Mouse (Mus musculus): Measurements from ENCODE around the gene Igfbp6.
"Not testable (repeated sequence)": the region's sequence is repeated elsewhere in the genome, so short reads cannot be mapped to it uniquely, and the experiment has no call there.

Igfbp6 gene

GRCm38 (mm10) chr15:102136129-102136758 is 7.9 kb upstream of the Igfbp6 start, which contains the start of gene Spryd3:
TSS of gene Spryd3 (minus strand) at chr15:102136234.
- peak; percentile 90 for DNase-seq (ENCODE audit: low read depth, low spot score)

- no peak for DNase-seq (ENCODE audit: low read depth, low spot score)
Observed at GRCm38 (mm10) chr15:102141120-102141519, 3.0 kb upstream of the Igfbp6 start.

DNA sequence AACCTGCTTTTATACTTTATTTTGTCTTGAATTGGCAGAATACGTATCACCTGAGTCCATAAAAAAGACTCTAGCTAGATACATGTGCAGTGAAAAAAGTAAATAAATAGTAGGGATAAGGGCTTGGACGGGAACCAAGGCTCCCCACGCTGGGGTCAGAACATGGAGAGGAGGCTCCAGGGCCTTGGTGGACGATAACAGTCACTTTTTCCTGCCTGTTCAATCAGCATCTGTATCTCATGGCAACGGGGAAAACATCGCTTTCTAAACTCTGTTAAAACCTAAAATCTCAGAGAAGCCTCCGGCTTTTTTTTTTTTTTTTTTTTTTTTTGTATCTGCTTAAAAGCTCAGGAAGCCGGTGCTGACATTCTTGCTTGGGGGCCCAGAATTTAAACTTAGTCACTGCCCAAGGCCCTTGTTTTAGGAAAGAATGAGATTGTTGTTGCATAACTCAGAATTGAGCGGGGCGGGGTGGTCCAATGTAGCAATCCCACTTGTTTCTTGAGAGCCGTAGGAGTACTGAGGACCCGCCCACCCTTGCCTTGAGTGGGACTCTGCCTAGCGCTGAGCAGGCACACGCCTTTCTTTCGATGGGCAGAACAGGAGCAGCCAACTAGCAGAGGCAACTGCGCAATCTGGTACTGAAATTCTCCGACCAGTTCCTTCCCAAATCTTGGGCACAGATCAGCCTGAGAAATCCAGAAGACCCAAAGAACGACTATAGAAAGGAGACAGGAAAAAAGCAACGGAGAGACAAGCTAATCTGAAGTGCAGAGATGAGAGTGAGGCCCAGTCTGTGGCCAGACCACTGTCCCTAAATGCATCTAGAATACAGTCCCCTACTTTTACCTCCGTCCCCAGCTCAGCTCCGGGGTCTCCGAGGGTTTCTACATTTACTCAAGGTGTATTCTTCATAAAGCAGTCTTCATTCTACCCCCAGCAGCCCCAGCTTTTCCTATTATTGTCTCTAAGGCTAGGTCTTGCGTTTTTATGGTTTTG is 949 bp upstream of the Igfbp6 start:
- DNase-seq (ENCODE audit: low read depth, low spot score): no peak

DNA sequence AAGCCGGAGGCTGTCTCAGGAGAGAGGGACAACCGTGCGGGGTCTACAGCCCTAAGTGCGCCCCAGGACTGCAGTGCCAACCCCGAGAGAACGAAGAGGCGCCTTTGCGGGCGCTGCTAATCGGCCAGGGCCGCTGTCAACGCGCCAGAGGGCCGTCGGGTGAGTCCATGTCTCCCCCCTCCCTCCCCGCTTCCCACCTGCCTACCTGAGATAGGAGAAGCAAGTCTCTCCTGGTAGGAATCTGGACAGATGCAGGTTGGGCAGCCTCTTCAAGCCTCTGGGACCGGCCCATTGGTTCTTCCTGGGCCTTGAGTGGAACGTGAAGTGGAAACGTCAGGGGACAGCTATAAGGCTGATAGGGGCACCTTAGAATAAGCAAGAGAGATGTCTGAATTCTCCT is 564 bp downstream of the Igfbp6 start:
- no peak for DNase-seq (ENCODE audit: low read depth, low spot score)

- no peak for DNase-seq (ENCODE audit: low read depth, low spot score)
Observed at GRCm38 (mm10) chr15:102145330-102145729, 1.2 kb downstream of the Igfbp6 start.

GRCm38 (mm10) chr15:102146089-102146488 is 1.9 kb downstream of the Igfbp6 start:
- DNase-seq (ENCODE audit: low read depth, low spot score): no peak

- DNase-seq (ENCODE audit: low read depth, low spot score): no peak
Observed at GRCm38 (mm10) chr15:102146882-102147281, 2.7 kb downstream of the Igfbp6 start.

DNA sequence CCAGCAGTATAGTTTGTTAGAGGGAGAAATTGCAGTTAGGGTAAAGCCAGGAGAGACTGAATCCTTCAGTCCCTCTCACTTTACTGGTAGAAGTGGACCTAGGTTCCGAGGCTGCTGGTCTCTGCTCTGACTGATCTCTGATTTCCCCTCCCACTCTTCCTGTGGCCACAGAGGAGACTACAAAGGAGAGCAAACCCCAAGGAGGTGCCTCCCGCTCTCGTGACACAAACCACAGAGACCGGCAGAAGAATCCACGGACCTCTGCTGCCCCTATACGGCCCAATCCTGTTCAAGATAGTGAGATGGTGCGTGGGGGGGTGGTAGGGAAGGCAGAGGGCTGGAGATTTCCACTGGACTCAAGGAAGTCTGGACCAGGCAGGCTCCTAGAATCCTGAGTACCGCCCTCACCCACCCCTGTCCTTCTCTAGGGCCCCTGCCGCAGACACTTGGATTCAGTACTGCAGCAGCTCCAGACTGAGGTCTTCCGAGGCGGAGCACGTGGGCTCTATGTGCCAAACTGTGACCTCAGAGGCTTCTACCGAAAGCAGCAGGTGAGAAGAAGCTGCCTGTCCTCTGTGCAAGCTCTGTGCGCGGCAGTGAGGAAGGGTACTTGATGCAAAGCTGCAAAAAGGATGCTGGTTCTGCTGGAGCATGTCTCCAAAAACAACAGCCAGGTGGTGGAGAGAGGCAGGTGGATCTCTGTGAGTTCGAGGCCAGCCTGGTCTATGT is 3.7 kb downstream of the Igfbp6 start:
- DNase-seq (ENCODE audit: low read depth, low spot score): no peak

DNA sequence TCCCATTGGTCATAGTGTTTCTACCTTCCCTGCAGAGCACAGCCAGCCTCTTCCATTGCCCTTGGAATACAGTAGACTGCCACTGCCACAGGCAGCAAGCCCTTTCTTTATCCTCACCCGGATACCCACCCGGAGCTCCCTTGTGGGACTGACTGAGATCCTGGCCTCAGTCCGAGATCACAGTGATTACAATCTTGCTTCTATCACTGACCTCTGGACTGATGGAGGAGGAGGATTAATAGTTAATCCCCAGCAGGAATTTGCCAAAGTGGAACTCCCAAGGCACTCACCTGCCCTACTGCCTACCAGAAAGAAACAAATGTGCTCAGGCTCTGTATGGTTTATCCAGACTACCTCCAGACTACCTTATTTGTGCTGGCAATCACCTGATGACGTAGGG is 5.4 kb downstream of the Igfbp6 start:
- DNase-seq (ENCODE audit: low read depth, low spot score): no peak

- DNase-seq (ENCODE audit: low read depth, low spot score): no peak
Observed at GRCm38 (mm10) chr15:102150301-102151135, 6.4 kb downstream of the Igfbp6 start, which contains the start of gene Soat2. TSS of gene Soat2 (plus strand) at chr15:102150526.

DNA sequence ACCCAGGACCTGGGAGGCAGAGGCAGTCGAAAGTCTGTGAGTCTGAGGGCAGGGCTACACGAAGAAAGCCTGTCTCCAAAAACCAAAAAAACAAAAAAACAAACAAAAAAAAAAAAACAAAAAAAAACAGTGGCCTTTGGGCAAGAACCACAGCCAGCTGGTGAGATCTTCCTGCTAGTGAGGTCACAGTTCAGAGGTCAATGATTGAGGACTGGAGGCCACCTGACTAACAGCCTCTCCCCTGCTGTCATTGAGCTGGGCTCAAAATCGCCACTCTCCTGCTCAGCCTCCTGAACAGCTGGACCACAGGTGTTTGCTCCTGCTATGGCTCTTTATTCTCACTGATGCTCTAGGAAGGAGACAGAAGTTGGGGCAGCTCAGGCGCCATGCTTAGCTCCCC is 8.5 kb downstream of the Igfbp6 start:
- no peak for DNase-seq (ENCODE audit: low read depth, low spot score)

- DNase-seq (ENCODE audit: low read depth, low spot score): not testable (repeated sequence)
Observed at GRCm38 (mm10) chr15:102155006-102155405, 10.8 kb downstream of the Igfbp6 start.

DNA sequence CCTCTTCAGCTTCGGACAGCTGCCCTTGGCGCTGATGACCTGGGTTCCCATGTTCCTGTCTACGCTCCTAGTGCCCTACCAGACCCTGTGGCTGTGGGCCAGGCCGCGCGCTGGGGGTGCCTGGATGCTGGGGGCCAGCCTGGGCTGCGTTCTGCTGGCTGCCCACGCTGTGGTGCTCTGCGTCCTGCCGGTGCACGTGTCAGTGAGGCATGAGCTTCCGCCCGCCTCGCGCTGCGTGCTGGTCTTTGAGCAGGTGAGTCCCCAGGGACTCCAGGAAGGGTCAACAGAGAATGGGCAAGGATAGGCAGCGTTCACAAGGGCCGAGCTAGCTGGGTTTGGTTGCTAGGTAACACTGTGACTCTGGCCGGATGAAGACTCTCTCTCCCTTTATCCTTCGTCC is 12.7 kb downstream of the Igfbp6 start:
- DNase-seq (ENCODE audit: low read depth, low spot score): no peak

DNA sequence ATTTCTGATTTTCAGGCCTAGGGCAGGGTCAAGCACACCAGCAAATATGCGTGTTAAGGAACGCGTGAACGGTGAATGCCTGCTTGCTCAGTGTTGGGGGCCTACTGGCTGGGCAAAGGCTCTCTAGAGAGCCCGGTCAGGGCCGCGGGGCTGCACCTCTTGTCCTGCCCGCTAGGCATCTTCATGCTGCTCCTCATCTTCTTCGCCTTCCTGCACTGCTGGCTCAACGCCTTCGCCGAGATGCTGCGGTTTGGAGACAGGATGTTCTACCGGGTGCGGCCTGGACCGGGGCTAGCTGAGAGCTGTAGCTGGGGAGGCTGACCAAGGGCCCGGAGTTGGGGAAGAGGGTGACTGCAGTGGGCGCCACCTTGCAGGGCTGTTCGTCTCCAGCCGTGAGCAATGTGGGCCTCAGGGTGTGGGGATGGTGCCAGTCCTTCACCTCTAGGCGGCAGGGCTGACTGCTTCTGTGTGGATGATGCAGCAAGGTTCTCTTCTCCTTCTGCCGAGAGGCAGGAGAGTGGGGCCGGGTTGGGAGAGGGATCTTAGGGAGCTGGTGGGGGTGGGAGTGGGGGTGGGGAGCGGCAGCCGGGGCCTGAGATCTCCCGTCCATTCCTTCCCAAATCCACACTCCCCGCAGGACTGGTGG is 16.4 kb downstream of the Igfbp6 start:
- no peak for DNase-seq (ENCODE audit: low read depth, low spot score)

GRCm38 (mm10) chr15:102163900-102164693 is 19.9 kb downstream of the Igfbp6 start:
- no peak for DNase-seq (ENCODE audit: low read depth, low spot score)

- DNase-seq (ENCODE audit: low read depth, low spot score): no peak
Observed at GRCm38 (mm10) chr15:102165468-102166100, 21.4 kb downstream of the Igfbp6 start.

DNA sequence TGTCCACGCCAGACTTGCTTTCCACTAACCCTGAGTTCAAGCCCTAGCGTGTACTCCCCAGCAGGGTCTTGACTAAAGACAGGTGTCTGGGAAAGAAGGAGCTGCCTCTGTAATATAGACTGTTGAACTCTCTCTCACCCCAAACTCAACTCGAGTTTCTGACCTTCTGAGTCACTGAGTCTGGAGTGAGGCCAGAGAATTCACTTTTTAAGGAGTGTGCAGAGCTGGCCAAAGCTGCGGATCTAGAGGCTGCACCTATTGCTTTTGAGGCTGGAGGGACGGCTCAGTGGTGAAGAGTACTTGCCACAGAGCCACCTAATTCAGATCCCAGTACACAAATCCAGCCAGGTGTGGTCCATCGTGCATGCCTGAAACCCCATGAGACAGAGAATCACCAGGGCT is 23.5 kb downstream of the Igfbp6 start:
- DNase-seq (ENCODE audit: low read depth, low spot score): no peak

DNA sequence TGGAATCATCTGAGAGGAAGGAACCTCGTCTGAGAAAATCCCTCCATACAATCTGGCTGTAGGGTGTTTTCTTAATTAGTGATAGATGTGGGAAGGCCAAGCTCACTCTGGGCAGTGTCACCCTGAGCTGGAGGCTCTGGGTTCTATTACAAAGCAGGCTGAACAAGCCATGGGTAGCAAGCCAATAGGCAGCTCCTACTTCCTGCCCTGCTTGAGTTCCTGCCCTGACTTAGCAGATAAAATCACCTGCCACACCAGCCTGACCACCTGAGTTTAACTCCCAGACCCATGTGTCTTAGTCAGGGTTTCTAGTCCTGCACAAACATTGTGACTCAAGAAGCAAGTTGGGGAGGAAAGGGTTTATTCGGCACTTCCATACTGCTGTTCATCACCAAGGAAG is 24.9 kb downstream of the Igfbp6 start:
- DNase-seq (ENCODE audit: low read depth, low spot score): no peak

- DNase-seq (ENCODE audit: low read depth, low spot score): no peak
Observed at GRCm38 (mm10) chr15:102173581-102173980, 29.4 kb downstream of the Igfbp6 start.
